Mouse (Mus musculus): ENCODE data around the gene Pfkl. TPM values are rescaled to one million over a fixed set of nuclear protein-coding genes. Genes with fewer than 3 reads are reported as not detected.
"Not testable (repeated sequence)": the region's sequence is repeated elsewhere in the genome, so short reads cannot be mapped to it uniquely, and the experiment has no call there.

The Pfkl gene
- total and polyA plus RNA-seq, 2 experiments from 2014 or later = 72.9 to 112 TPM

DNA sequence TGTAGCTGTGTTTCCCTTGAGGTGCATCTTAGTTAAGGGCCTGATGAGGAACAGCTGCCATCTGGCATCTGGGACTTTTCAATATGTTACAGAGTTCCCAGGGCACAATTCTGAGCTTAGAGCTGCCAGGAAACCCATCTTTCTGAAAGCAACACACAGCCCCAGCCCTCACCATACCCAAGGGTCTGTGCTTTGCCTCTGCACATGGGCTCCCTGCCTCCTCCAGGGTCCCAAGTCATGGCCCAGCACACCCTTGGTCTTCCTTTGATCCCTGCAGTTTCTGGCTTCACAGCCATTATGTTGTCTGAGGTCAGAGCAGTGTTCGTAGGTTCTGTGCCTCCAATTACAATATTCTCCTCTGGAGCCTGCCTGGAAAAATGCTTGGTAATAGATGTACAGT lies 19.2 kb upstream of the Pfkl start:
- no peaks in the 10 kb centered on the region for H3K4me1 ChIP-seq (ENCODE audit: insufficient read depth)
- no peak overlapping the region for H3K4me3 ChIP-seq (ENCODE audit: low read depth, low read length)
- no peak overlapping the region for H3K9ac ChIP-seq
- 84% methylated on average over 1 of the region's 1 CpGs for WGBS
- DNase-seq (no peak), ATAC-seq (no peak)
- TF ChIP-seq CTCF (IDR thresholded peaks at IDR 0.05; ENCODE audit: low read depth) = no peak
- H3K9me3 ChIP-seq (ENCODE audit: low read length) = no peaks in the 10 kb centered on the region
- no peak overlapping the region for H3K27ac ChIP-seq (ENCODE audit: low read depth, low read length)
- no peaks in the 10 kb centered on the region for H3K36me3 ChIP-seq (ENCODE audit: insufficient read depth)
- H3K27me3 ChIP-seq (ENCODE audit: insufficient read depth, low read length) = no peaks in the 10 kb centered on the region
- H3K4me2 ChIP-seq (ENCODE audit: low read depth) = no peak overlapping the region

DNA sequence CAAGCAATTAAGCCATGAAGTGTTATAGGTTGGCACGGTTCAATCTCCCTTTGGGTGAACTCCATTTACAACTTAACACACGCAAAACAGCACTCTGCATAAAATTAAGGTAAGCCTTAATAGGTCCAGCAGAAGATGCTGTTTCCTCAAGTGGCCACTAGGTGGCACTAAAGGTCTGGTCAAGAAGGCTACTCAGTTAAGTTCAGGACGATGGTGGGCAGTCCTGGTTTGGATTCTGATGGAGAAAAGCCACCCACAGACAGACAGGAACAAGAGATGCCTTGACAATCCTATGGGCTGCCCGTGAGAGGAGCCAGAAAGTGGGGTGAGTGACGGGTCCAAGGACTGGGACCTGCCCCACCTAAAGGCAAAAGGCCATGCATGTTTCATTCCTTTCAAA lies 18.2 kb upstream of the Pfkl start:
- Histone ChIP-seq H3K27me3 (ENCODE audit: insufficient read depth, low read length) (no peaks in the 10 kb centered on the region), H3K4me1 (ENCODE audit: insufficient read depth) (no peaks in the 10 kb centered on the region), H3K4me2 (ENCODE audit: low read depth) (no peak overlapping the region), H3K9me3 (ENCODE audit: low read length) (no peaks in the 10 kb centered on the region), H3K36me3 (ENCODE audit: insufficient read depth) (no peaks in the 10 kb centered on the region), H3K27ac (ENCODE audit: low read depth, low read length) (no peak overlapping the region), H3K9ac (no peak overlapping the region), H3K4me3 (ENCODE audit: low read depth, low read length) (no peak overlapping the region)
- ATAC-seq (peak; percentile 76), DNase-seq (peak; percentile 88)
- TF ChIP-seq CTCF (IDR thresholded peaks at IDR 0.05; ENCODE audit: low read depth) = peak; percentile 95
- WGBS = 4% methylated on average over 5 of the region's 5 CpGs

DNA sequence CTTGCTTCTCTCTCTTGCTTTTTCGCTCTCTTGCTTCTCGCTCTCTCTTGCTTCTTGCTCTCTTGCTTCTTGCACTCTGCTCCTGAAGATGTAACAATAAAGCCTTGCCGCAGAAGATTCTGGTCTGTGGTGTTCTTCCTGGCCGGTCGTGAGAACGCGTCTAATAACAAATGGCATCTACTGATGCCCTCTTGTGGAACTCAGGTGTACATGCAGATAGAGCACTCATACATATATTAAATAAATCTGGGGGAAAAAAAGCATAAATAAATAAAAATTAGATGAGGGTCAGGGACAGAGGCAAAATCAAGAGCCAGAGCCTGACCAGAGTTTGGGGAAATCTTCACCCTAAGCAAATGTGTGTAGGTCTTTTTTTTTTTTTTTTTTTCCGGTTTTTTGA lies 15.6 kb upstream of the Pfkl start:
- H3K9me3 ChIP-seq (ENCODE audit: low read length); H3K27ac ChIP-seq (ENCODE audit: low read depth, low read length); H3K9ac ChIP-seq; H3K4me2 ChIP-seq (ENCODE audit: low read depth); H3K36me3 ChIP-seq (ENCODE audit: insufficient read depth); H3K4me3 ChIP-seq (ENCODE audit: low read depth, low read length); DNase-seq; ATAC-seq; H3K4me1 ChIP-seq (ENCODE audit: insufficient read depth); H3K27me3 ChIP-seq (ENCODE audit: insufficient read depth, low read length): not testable (repeated sequence)
- peak; percentile 43 for TF ChIP-seq CTCF (IDR thresholded peaks at IDR 0.05; ENCODE audit: low read depth)
- 60% methylated on average over 6 of the region's 8 CpGs for WGBS

DNA sequence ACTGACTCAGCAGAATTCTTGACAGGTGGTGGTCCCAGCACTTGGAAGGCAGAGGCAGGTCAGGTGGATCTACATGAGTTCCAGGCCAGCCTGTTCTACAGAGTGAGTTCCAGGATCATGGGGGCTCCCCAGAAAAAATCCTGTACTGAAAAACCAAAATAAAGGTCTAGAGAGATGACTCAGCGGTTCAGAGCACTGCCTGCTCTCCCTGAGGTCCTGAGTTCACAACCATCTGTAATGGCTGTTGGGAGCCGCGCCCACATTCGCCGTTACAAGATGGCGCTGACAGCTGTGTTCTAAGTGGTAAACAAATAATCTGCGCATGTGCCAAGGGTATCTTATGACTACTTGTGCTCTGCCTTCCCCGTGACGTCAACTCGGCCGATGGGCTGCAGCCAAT lies 10.1 kb upstream of the Pfkl start:
- H3K36me3 ChIP-seq (ENCODE audit: insufficient read depth); H3K4me3 ChIP-seq (ENCODE audit: low read depth, low read length); H3K9ac ChIP-seq; H3K9me3 ChIP-seq (ENCODE audit: low read length); H3K27ac ChIP-seq (ENCODE audit: low read depth, low read length); DNase-seq; H3K4me2 ChIP-seq (ENCODE audit: low read depth); ATAC-seq; H3K27me3 ChIP-seq (ENCODE audit: insufficient read depth, low read length); H3K4me1 ChIP-seq (ENCODE audit: insufficient read depth): not testable (repeated sequence)
- 92% methylated on average over 6 of the region's 11 CpGs for WGBS

DNA sequence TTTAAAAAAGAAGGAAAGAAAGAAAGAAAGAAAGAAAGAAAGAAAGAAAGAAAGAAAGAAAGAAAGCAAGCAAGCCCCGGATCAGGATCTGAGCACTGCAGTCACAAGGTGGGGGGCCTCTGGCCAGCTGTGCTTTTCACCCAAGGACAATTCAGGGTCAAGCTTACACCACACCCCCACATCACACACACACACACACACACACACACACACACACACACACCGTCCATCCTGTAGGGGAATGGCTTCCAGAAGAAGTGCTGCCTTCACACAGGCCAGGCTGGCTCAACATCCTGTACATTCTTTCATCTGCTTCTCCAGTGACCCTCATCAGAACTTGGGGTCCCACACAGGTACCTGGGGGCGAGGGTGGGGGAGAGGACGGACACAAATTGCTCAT lies 9.4 kb upstream of the Pfkl start:
- Histone ChIP-seq H3K4me3 (ENCODE audit: low read depth, low read length) (no peak overlapping the region), H3K36me3 (ENCODE audit: insufficient read depth) (no peaks in the 10 kb centered on the region), H3K9ac (no peak overlapping the region), H3K4me1 (ENCODE audit: insufficient read depth) (no peaks in the 10 kb centered on the region), H3K9me3 (ENCODE audit: low read length) (no peaks in the 10 kb centered on the region), H3K27ac (ENCODE audit: low read depth, low read length) (no peak overlapping the region), H3K27me3 (ENCODE audit: insufficient read depth, low read length) (no peaks in the 10 kb centered on the region), H3K4me2 (ENCODE audit: low read depth) (no peak overlapping the region)
- ATAC-seq (no peak), DNase-seq (no peak)
- TF ChIP-seq CTCF (IDR thresholded peaks at IDR 0.05; ENCODE audit: low read depth) = no peak
- 72% methylated on average over 4 of the region's 4 CpGs for WGBS

DNA sequence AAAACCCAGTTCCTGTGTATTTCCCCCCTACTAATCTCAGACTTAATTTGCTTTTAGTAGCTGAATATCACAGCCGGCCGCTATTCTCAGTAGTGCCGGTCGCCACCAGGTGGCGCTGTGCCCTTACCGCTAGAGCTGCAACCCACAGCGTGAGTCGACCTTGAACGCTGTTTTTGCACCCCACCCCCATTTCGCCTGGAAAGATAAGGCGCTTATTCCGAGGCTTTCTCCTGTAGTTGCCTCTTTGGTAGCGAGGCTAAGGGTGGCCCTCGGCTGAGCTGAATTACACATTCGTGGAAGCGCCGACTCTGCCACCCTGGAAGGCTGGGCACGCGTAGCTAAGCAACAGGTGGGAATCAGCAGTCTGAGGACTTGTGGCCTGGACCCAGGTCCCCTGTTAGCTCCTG lies 8.9 kb upstream of the Pfkl start:
- H3K27me3 ChIP-seq (ENCODE audit: insufficient read depth, low read length) = no peaks in the 10 kb centered on the region
- no peaks in the 10 kb centered on the region for H3K9me3 ChIP-seq (ENCODE audit: low read length)
- ATAC-seq = peak; percentile 96
- no peaks in the 10 kb centered on the region for H3K4me1 ChIP-seq (ENCODE audit: insufficient read depth)
- H3K27ac ChIP-seq (ENCODE audit: low read depth, low read length) = no peak overlapping the region
- peak; percentile 92 for DNase-seq
- H3K36me3 ChIP-seq (ENCODE audit: insufficient read depth) = no peaks in the 10 kb centered on the region
- 16% methylated on average over 19 of the region's 19 CpGs for WGBS
- peak overlapping the region; percentile 29 for H3K4me3 ChIP-seq (ENCODE audit: low read depth, low read length)
- peak; percentile 97 for TF ChIP-seq CTCF (IDR thresholded peaks at IDR 0.05; ENCODE audit: low read depth)
- H3K9ac ChIP-seq = 0 out of 2 replicates have a peak overlapping the region, but pooled peaks have one; percentile 32
- peak overlapping the region; percentile 48 for H3K4me2 ChIP-seq (ENCODE audit: low read depth)

DNA sequence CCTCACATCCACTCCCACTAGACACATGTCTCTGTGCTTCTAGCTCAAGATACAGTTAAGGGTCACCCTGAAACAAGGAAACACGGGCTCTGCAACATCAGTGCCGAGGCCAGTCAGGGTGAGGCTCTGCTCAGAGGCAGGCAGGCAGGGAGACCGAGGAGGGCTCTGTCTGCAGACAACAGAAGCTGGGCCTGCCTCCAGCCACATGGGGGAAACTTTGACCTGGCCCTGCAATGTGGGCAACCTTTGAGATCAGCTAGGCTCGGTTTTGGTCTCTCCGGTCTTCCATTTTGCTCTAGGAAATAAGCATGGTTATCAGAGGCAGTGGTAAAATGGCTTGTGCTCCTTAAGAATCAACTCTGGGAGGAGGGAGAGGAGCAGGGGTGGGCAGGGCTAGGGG lies 6.5 kb upstream of the Pfkl start:
- H3K9me3 ChIP-seq (ENCODE audit: low read length) = no peaks in the 10 kb centered on the region
- no peak overlapping the region for H3K27ac ChIP-seq (ENCODE audit: low read depth, low read length)
- no peak overlapping the region for H3K9ac ChIP-seq
- no peaks in the 10 kb centered on the region for H3K27me3 ChIP-seq (ENCODE audit: insufficient read depth, low read length)
- H3K4me3 ChIP-seq (ENCODE audit: low read depth, low read length) = no peak overlapping the region
- TF ChIP-seq CTCF (IDR thresholded peaks at IDR 0.05; ENCODE audit: low read depth) = no peak
- H3K4me2 ChIP-seq (ENCODE audit: low read depth) = no peak overlapping the region
- H3K36me3 ChIP-seq (ENCODE audit: insufficient read depth) = no peaks in the 10 kb centered on the region
- no peaks in the 10 kb centered on the region for H3K4me1 ChIP-seq (ENCODE audit: insufficient read depth)
- DNase-seq = no peak
- no peak for ATAC-seq
- 55% methylated on average over 5 of the region's 5 CpGs for WGBS

DNA sequence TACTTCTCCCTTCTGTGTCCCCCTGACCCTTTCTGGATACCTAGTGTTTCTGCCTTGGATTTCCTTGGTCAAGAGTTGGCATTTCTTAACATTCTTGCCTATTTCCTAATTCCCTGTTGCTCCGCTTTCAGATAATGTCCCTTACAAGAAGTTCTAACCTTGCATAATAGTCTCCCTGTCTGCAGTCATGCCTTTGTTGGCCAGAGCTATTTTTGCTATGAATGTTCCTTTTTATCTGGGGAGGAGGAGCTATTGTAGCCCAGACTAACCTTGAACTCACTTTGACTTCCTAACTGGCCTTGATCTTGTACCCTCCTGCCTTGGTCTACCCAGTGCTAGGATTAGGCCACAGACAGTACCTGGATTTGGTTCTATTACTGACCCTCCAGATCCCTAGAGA lies 5.6 kb upstream of the Pfkl start:
- Histone ChIP-seq H3K9ac (no peak overlapping the region), H3K9me3 (ENCODE audit: low read length) (no peaks in the 10 kb centered on the region), H3K36me3 (ENCODE audit: insufficient read depth) (no peaks in the 10 kb centered on the region), H3K4me2 (ENCODE audit: low read depth) (no peak overlapping the region), H3K27me3 (ENCODE audit: insufficient read depth, low read length) (no peaks in the 10 kb centered on the region), H3K4me1 (ENCODE audit: insufficient read depth) (no peaks in the 10 kb centered on the region), H3K27ac (ENCODE audit: low read depth, low read length) (no peak overlapping the region), H3K4me3 (ENCODE audit: low read depth, low read length) (no peak overlapping the region)
- no peak for ATAC-seq
- TF ChIP-seq CTCF (IDR thresholded peaks at IDR 0.05; ENCODE audit: low read depth) = no peak
- DNase-seq = no peak
- WGBS = 92% methylated on average over 1 of the region's 1 CpGs

Data from forebrain, postnatal 0 days (tissue).